Mouse (Mus musculus): ENCODE measurements around the gene Zfp831. TPM values are rescaled to one million over a fixed set of nuclear protein-coding genes. Genes with fewer than 3 reads are reported as not detected.

Gene Zfp831
- 0.05 TPM for polyA plus RNA-seq (2014; fragmentation: Illumina TruSeq; extraction: RNeasy Lipid Tissue Mini Kit (QIAGEN cat#74804); ENCODE audit: low read depth, low replicate concordance)

DNA sequence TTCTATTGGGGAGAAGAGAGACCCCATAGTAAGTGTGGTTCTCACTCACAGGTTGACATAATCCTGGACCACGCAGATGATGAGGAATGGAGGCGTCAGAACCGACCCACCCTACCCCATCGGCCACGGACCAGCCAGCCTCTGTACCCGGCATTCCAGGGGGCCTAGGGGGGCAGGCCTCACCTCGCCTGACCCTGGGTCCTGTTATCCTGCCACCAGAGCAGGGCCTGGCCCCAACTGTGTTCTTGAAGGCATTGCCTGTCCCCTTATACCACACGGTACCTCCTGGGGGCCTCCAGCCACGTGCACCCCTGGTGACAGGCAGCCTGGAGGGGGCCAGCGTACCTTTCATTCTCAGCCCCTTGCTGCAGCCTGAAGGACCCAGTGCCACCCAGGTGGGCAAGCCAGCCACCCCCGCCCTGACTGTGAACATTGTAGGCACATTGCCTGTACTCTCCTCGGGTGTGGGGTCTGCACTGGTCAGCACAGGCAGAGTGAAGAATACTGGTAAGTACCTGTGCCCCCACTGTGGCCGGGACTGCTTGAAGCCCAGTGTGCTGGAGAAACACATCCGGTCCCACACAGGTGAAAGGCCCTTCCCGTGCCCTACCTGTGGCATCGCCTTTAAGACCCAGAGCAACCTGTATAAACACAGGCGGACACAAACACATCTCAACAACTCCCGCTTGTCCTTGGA, at the start of gene Zfp831:
Zfp831 (plus strand) TSS at position 87 of the 697 bp plus-strand sequence.

Other genes with a start within 250 kb of the Zfp831 start
- gene Nelfcd, start 227.7 kb upstream of the Zfp831 start, polyA plus RNA-seq (2014; fragmentation: Illumina TruSeq; extraction: RNeasy Lipid Tissue Mini Kit (QIAGEN cat#74804); ENCODE audit: low read depth, low replicate concordance), result 5.6 TPM
- 25.5 TPM for gene Ctsz, start 204.5 kb upstream of the Zfp831 start, polyA plus RNA-seq (2014; fragmentation: Illumina TruSeq; extraction: RNeasy Lipid Tissue Mini Kit (QIAGEN cat#74804); ENCODE audit: low read depth, low replicate concordance)
- gene Tubb1, start 192.8 kb upstream of the Zfp831 start, polyA plus RNA-seq (2014; fragmentation: Illumina TruSeq; extraction: RNeasy Lipid Tissue Mini Kit (QIAGEN cat#74804); ENCODE audit: low read depth, low replicate concordance), result not detected
- gene Atp5e, start 179.4 kb upstream of the Zfp831 start, polyA plus RNA-seq (2014; fragmentation: Illumina TruSeq; extraction: RNeasy Lipid Tissue Mini Kit (QIAGEN cat#74804); ENCODE audit: low read depth, low replicate concordance), result 97.1 TPM
- 34.2 TPM for gene Prelid3b, start 170.5 kb upstream of the Zfp831 start, polyA plus RNA-seq (2014; fragmentation: Illumina TruSeq; extraction: RNeasy Lipid Tissue Mini Kit (QIAGEN cat#74804); ENCODE audit: low read depth, low replicate concordance)
- gene Edn3, start 117.1 kb downstream of the Zfp831 start, polyA plus RNA-seq (2014; fragmentation: Illumina TruSeq; extraction: RNeasy Lipid Tissue Mini Kit (QIAGEN cat#74804); ENCODE audit: low read depth, low replicate concordance), result not detected